Mouse (Mus musculus) small intestine, adult 2 months (tissue): ENCODE measurements around the gene C130050O18Rik.

Source experiments
- CTCF ChIP-seq: fragments of 200-500 bp; IDR thresholded peaks from 2 replicates; pipeline ENCODE4 v1.5.1; 2012; ENCODE audit warnings: low read depth, mild to moderate bottlenecking, control low read depth, inconsistent platforms, low read length, moderate library complexity, mixed read lengths; ENCODE audit not compliant: insufficient replicate concordance, insufficient read length; ENCODE audit errors: extremely low read depth
- POLR2A ChIP-seq: fragments of 200-500 bp; IDR thresholded peaks from 2 replicates; pipeline ENCODE4 v1.6.1; 2012; ENCODE audit warnings: low read depth, mild to moderate bottlenecking, control low read depth, inconsistent platforms, low read length, moderate library complexity

- TF ChIP-seq POLR2A (no peak), CTCF (no peak)
Measured at GRCm38 (mm10) chr5:139391309-139391990, 13.6 kb upstream of the C130050O18Rik start.
